Mouse (Mus musculus) T-helper 17 cell (primary cell): ENCODE results near the gene Dynlt1f.
"Not testable (repeated sequence)": the region's sequence is repeated elsewhere in the genome, so short reads cannot be mapped to it uniquely, and the experiment has no call there.

Experiments used
- in situ Hi-C, 2 experiments: fragments of 300-600 bp; cut with MboI, MseI; formaldehyde crosslinking; loops; 1 replicate in 1 of 2; 2 replicates in 1 of 2; pipeline ENCODE4 v1.15.1; 2025; ENCODE audit warnings: high pct_unique_total_duplicates in 2 of 2

Gene Dynlt1f

GRCm38 (mm10) chr17:6662840-6663239, 7.1 kb upstream of the Dynlt1f start:
- in situ Hi-C loops: loop anchor here (5.0 to 10.0 kb wide), 2 partner anchors 78 to 241 kb away; no protein-coding TSS in a partner anchor

DNA sequence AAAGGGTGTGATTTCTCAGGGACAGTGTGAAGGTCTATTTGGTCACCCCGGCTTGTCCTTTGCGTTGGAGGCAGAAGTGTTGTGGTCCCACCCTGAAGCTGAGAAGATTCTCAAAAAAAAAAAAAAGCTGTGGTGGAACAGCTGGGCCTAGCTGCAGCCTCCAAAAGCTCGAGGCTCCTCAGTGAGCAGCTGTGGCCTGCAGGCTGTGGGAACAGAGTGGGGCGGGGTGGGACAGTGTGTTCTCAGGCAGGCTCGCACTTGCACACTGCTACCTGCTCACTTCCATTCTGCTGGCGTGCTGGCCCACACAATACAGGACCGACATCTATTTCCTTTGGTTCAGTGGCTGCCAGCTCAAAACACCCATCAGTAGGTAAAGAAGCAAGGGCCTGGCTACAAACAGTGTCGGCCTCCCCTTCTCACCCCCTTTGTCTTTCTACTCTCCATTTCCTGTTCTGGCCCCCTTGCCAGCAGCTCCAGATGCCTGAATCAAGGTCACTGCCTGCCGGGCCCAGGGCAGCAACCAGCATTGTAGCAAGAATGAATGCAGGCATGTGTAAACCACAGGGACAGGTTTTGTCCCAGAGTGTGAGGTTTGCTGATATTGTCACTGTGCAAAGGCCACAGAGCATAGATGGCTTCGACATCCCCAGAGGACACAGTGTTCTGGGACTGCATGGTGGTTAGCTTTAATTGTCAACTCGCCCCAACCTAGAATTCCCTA, 5.6 kb upstream of the Dynlt1f start:
- in situ Hi-C loops: loop anchor here (5.0 to 10.0 kb wide), 2 partner anchors 76 to 239 kb away; no protein-coding TSS in a partner anchor

DNA sequence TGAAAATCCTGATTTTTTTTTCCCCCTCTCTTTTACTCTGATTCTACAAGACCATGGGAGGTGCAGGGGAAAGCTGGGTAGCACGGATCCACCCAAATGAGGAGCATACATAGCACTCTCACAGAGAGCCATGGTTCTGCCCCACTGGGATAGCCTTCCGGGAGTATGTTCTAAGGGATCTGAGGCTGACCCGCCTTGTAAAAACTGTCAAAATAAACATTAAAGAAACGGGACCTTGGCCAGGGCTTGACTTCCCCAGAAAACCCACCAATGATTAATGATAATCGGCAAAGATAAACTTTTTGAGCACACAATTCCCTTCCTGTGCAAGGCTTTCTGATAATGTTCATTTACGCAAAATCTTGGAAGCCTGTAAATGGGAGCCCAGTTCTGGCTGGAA, 4.9 kb upstream of the Dynlt1f start:
- in situ Hi-C loops: loop anchor here (5.0 to 10.0 kb wide), 2 partner anchors 76 to 238 kb away; no protein-coding TSS in a partner anchor

DNA sequence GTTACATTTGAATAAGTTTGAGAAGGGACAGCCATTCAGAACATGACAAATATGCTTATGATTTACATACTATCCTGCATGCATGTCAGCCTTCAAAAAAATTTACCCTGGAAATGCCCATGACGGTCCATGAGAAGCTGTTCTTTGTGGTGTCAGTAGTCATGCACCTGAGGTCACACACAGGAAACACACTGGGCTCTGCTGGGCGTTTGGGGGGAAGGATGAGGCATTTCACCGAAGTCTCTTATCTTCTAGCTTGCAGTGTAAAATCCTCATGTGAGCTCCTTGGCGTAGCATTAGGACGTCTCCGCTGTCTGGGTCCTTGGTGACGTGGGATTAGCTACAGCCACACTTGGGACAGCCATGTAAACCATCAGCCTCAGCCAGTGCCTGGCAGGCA, 3.1 kb upstream of the Dynlt1f start, which contains the start of gene Sytl3:
TSS of gene Sytl3 (plus strand) at position 293 of the 400 bp plus-strand sequence.
- in situ Hi-C loops: loop anchor here in 1 of 2 experiments (5.0 kb wide), 1 partner anchor 56 kb away; the partner anchor contains the start of gene Dynlt1c

DNA sequence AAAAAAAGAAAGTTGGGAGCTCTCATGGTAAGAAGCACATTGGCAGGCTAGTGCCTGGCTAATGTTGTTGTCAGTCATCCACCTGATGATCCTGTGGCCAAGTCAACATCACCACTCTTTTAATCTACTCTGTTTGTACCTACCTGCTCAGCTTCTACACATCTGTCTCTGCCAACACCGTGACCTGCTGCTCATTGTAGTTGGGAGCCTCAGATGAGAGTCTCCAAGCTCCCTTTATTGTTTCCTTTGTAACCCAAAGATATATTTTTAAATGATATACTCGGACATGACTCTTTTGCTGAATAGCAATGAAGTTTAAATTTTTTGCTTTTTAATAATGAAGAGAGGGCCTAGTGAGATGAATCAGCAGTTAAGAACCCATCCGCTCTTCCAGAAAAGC, 771 bp upstream of the Dynlt1f start:
- in situ Hi-C loops: loop anchor here in 1 of 2 experiments (5.0 kb wide), 1 partner anchor 54 kb away; the partner anchor contains the start of gene Dynlt1c

DNA sequence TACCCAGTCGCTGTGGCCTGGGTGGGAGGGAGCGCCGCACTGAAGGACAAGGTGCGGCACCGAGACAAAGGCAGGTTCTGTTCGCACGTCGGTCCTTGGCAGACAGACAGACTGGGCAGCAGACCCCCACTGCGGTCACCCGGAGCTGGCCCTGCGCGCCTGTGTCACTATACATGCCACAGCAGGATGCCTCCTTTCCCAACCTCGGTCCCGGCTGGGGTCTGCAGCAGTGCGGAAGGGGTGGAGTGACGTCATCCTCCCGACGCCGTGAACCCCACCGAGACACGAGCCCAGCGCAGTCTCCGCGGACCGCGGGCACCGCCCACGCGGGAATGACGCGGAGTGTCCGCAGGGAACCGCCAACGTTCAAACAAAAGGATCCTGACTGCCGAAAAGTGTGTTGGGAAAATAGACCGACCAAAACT, 601 bp downstream of the Dynlt1f start:
- in situ Hi-C loops: loop anchor here in 1 of 2 experiments (5.0 kb wide), 1 partner anchor 53 kb away; the partner anchor contains the start of gene Dynlt1c

- in situ Hi-C loops: loop anchor here in 1 of 2 experiments (5.0 kb wide), 2 partner anchors 51 to 336 kb away; partner anchors contain the start of genes Dynlt1a and Dynlt1c
Observed at GRCm38 (mm10) chr17:6653341-6653946, 2.3 kb downstream of the Dynlt1f start.

- in situ Hi-C loops: loop anchor here in 1 of 2 experiments (5.0 kb wide), 2 partner anchors 49 to 334 kb away; partner anchors contain the start of genes Dynlt1a and Dynlt1c
Observed at GRCm38 (mm10) chr17:6650904-6651565, 4.7 kb downstream of the Dynlt1f start.

- in situ Hi-C loops: not testable (repeated sequence)
Observed at GRCm38 (mm10) chr17:6647452-6647851, 8.2 kb downstream of the Dynlt1f start.

- in situ Hi-C loops: not testable (repeated sequence)
Observed at GRCm38 (mm10) chr17:6646841-6647240, 8.9 kb downstream of the Dynlt1f start.

DNA sequence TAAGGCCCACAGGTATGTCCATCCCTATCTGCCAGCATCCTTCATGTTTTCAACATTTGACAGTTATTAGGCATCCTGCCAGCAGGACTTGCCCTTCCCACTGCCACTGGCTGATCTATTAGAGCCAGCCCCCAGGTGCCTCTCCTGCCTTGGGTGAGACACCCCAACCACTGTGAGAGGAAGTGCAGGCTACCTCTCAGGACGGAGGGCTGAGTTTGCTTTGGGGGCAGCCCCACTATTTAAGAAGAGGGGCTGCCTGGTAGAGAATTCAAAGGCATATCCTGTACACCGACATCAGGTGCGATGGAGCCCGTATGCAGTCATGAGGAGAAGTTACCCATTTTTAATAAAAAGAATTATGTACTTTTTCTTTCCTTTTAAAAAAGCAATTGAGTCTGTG, 10.0 kb downstream of the Dynlt1f start:
- in situ Hi-C loops: not testable (repeated sequence)

- in situ Hi-C loops: loop anchor here in 1 of 2 experiments (5.0 kb wide), 1 partner anchor 172 kb away; no protein-coding TSS in a partner anchor
Observed at GRCm38 (mm10) chr17:6644673-6645072, 11.0 kb downstream of the Dynlt1f start.

DNA sequence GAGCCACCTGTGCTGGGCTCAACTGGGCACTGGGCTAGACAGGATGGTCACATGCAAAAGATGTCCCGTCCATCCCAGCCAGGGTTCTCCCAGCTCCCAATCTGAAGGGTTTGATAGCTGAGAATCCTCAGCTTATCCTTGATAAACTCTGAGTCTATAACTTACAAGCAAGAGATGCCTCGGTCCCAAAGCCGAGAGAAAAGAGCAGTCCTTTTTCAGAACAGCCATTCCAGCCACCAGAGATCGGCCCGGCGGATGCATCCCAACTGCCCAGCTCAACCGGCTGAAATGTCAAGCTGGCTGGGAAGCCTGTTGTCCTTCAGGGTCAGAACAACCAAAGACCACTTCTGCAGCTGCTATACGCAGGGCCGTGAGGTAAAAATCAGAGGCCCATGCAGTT, 11.5 kb downstream of the Dynlt1f start:
- in situ Hi-C loops: loop anchor here in 1 of 2 experiments (5.0 kb wide), 1 partner anchor 172 kb away; no protein-coding TSS in a partner anchor

DNA sequence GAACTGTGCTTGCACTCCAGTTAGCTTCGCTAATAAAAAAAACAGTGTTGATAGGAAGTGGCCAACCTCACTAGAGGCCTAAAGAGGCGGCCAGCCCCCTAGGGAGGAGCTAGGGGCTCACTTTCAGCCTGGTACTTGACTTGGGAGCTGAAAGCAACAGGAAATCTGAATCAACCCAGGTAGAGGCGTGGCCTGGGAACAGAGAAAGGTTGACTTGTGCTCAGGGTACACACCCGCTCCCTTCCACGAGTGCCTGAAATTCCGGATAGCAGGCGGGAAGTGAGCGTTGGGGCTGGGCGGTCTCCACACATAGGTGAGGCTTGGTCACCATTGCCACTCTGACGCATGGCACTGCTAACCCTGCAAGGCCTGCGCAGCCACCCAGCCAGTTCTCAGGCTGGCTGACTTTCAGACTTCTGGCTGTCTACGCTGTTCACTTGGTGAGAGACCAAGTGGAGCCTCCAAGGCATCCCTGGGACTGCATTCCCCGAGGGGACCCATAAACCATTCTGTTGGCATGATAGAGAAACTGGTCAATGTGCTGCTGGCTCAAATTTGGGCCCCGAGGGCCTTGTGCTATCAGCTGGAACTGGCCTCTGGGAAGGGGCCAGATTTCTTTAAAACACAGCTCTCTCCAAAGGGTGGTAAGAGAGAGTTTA, 14.8 kb downstream of the Dynlt1f start:
- in situ Hi-C loops: loop anchor here in 1 of 2 experiments (5.0 kb wide), 1 partner anchor 169 kb away; no protein-coding TSS in a partner anchor

GRCm38 (mm10) chr17:6640044-6640637, 15.6 kb downstream of the Dynlt1f start:
- in situ Hi-C loops: loop anchor here in 1 of 2 experiments (5.0 kb wide), 1 partner anchor 168 kb away; no protein-coding TSS in a partner anchor

GRCm38 (mm10) chr17:6639486-6639885, 16.2 kb downstream of the Dynlt1f start:
- in situ Hi-C loops: not testable (repeated sequence)

GRCm38 (mm10) chr17:6638444-6638843, 17.3 kb downstream of the Dynlt1f start:
- in situ Hi-C loops: not testable (repeated sequence)

GRCm38 (mm10) chr17:6637434-6637833, 18.3 kb downstream of the Dynlt1f start:
- in situ Hi-C loops: not testable (repeated sequence)

- in situ Hi-C loops: no loop called here
Observed at GRCm38 (mm10) chr17:6636861-6637260, 18.8 kb downstream of the Dynlt1f start.

DNA sequence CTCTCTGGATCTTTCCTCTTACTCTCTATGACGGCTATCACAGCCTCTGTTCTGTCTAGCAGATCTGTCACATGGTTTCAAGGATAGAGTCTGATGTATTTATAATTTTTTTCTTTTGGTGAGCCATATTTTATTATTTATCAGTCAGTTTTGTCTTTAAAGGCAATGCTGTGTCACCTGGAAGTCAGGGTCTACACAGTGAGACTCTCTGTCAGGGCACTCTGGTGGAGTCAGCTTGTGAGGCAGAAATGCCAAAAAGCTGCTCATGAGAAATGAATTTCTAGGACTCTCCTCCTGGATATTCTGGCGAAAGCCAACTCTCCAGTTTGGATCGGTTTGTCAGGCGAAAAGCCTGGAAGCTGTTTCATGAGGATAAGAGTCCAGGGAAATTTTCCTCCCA, 19.9 kb downstream of the Dynlt1f start:
- in situ Hi-C loops: not testable (repeated sequence)
